Mouse (Mus musculus) heart, embryonic 11.5 days (tissue): ENCODE measurements at regions not wholly inside any gene's neighbourhood (a gene's known extent, or its start where the extent isn't known, plus 50 kb on each side); places are given as distances from the start of the nearest gene placed in this dataset.
A peak's percentile ranks its signal among the peaks of the same experiment; 100 is the strongest.

Experiments used
- ATAC-seq: fragments of 200-750 bp; cut with Nextera tagmentation; replicated peaks from 2 replicates; pipeline ENCODE4 v1.8.0; 2017; ENCODE audit warnings: moderate library complexity; ENCODE audit not compliant: insufficient number of reproducible peaks, low FRiP score, low TSS enrichment
- H3K27ac ChIP-seq: fragments of 300-500 bp; sonication (generic); 2 replicates; pipeline ENCODE4 v1.5.1; 2014; ENCODE audit warnings: mild to moderate bottlenecking, low read depth, low read length
- H3K27me3 ChIP-seq: fragments of 300-500 bp; sonication (generic); 2 replicates; pipeline ENCODE4 v1.6.1; 2014; ENCODE audit warnings: mild to moderate bottlenecking, low read length, mixed read lengths; ENCODE audit not compliant: control insufficient read depth, insufficient read depth
- H3K36me3 ChIP-seq: fragments of 300-500 bp; sonication (generic); 2 replicates; pipeline ENCODE4 v1.6.1; 2014; ENCODE audit warnings: mild to moderate bottlenecking, low read length, moderate library complexity, mixed read lengths; ENCODE audit not compliant: control insufficient read depth, insufficient read depth
- H3K4me1 ChIP-seq: fragments of 300-500 bp; sonication (generic); 2 replicates; pipeline ENCODE4 v1.6.1; 2014; ENCODE audit warnings: low read length; ENCODE audit not compliant: control insufficient read depth, insufficient read depth
- H3K4me2 ChIP-seq: fragments of 300-500 bp; sonication (generic); 2 replicates; pipeline ENCODE4 v1.6.1; 2014; ENCODE audit warnings: mild to moderate bottlenecking, moderate library complexity
- H3K4me3 ChIP-seq: fragments of 300-500 bp; sonication (generic); 2 replicates; pipeline ENCODE4 v1.5.1; 2014; ENCODE audit warnings: low read depth, low read length
- H3K9ac ChIP-seq: fragments of 300-500 bp; sonication (generic); 2 replicates; pipeline ENCODE4 v1.6.1; 2014; ENCODE audit warnings: mild to moderate bottlenecking, low read depth, low read length, moderate library complexity
- H3K9me3 ChIP-seq: fragments of 300-500 bp; sonication (generic); replicated peaks from 2 replicates; pipeline ENCODE4 v1.6.1; 2016; ENCODE audit warnings: low read length; ENCODE audit not compliant: control insufficient read depth
- WGBS: fragments of 180-500 bp; shearing (Covaris S2); extraction: QIAGEN DNeasy Blood & Tissue Kit; methylation state at CpG from one replicate; pipeline ENCODE4 v1.1.7; 2014; ENCODE audit not compliant: insufficient replicate concordance; 5-methylcytosine and 5-hydroxymethylcytosine counted together

DNA sequence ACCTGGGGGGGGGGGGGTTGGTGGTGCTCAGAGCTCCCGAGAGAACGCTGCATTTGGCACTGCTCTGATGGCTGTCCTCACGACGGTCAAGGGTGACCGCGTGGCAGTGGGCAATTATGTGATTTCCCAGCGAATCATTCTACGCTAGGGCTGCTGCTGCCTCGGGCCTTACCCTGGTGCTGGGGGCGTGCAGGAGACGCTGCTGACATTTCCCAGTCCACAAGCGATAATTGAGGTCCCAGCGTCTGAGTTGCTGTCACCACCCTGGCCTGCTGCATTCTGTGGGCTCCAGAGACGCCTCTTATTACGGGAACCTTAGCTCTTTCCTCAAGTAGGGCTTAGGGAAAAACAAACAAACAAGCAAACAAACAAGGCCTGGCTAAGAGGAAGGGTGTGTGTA lies 52.0 kb upstream of the Nkx1-1 start:
- H3K27ac ChIP-seq: 0 out of 2 replicates have a peak overlapping the region, but pooled peaks have one; percentile 24
- H3K9ac ChIP-seq: no peak overlapping the region
- no peaks in the 10 kb centered on the region for H3K9me3 ChIP-seq
- WGBS: 30% methylated on average over 15 of the region's 15 CpGs
- H3K4me3 ChIP-seq: no peak overlapping the region
- H3K4me2 ChIP-seq: no peak overlapping the region
- H3K36me3 ChIP-seq: no peaks in the 10 kb centered on the region
- peaks cover 32% of the 10 kb centered on the region for H3K4me1 ChIP-seq
- no peak for ATAC-seq
- H3K27me3 ChIP-seq: peaks cover 29% of the 10 kb centered on the region
